Mouse (Mus musculus) hindbrain, postnatal 0 days (tissue): Measurements from ENCODE around the gene Hyal2. TPM values are rescaled to one million over a fixed set of nuclear protein-coding genes. Genes with fewer than 3 reads are reported as not detected.
"Not testable (repeated sequence)": the region's sequence is repeated elsewhere in the genome, so short reads cannot be mapped to it uniquely, and the experiment has no call there.

ENCODE experiments used
- ATAC-seq: fragments of 200-750 bp; cut with Nextera tagmentation; 2 replicates; pipeline ENCODE4 v1.8.0; 2017; ENCODE audit warnings: mild to moderate bottlenecking, moderate TSS enrichment, moderate library complexity
- DNase-seq: peaks from one replicate; pipeline ENCODE4 v3.0.0-alpha.2; 2015; ENCODE audit warnings: low spot score
- H3K27ac ChIP-seq: fragments of 300-500 bp; sonication (generic); 2 replicates; pipeline ENCODE4 v1.5.1; 2014; ENCODE audit warnings: mild to moderate bottlenecking
- H3K27me3 ChIP-seq: fragments of 300-500 bp; sonication (generic); 2 replicates; pipeline ENCODE4 v1.6.1; 2014; ENCODE audit warnings: low read length, mixed read lengths; ENCODE audit not compliant: insufficient read depth
- H3K36me3 ChIP-seq: fragments of 300-500 bp; sonication (generic); 2 replicates; pipeline ENCODE4 v1.6.1; 2014; ENCODE audit warnings: low read length, mixed read lengths; ENCODE audit not compliant: insufficient read depth
- H3K4me1 ChIP-seq: fragments of 300-500 bp; sonication (generic); 2 replicates; pipeline ENCODE4 v1.6.1; 2014; ENCODE audit warnings: antibody characterized with exemption, low read length, mixed read lengths; ENCODE audit not compliant: insufficient read depth
- H3K4me2 ChIP-seq: fragments of 300-500 bp; sonication (generic); 2 replicates; pipeline ENCODE4 v1.6.1; 2014; ENCODE audit warnings: low read depth, mild to moderate bottlenecking, low read length, moderate library complexity, mixed read lengths
- H3K4me3 ChIP-seq: fragments of 300-500 bp; sonication (generic); 2 replicates; pipeline ENCODE4 v1.5.1; 2014; ENCODE audit warnings: low read length
- H3K9ac ChIP-seq: fragments of 300-500 bp; sonication (generic); replicated peaks from 2 replicates; pipeline ENCODE4 v1.6.1; 2014; ENCODE audit warnings: mild to moderate bottlenecking, low read length, moderate library complexity, mixed read lengths
- H3K9me3 ChIP-seq: fragments of 300-500 bp; sonication (generic); 2 replicates; pipeline ENCODE4 v1.6.1; 2016; ENCODE audit warnings: low read length, mixed read lengths
- CTCF ChIP-seq: IDR thresholded peaks from 2 replicates; pipeline ENCODE4 v1.5.1; 2016; ENCODE audit warnings: antibody characterized with exemption, control low read depth, low read depth
- WGBS: fragments of 180-500 bp; shearing (Covaris S2); extraction: QIAGEN DNeasy Blood & Tissue Kit; methylation state at CpG from one replicate; pipeline ENCODE4 v1.1.7; 2014; 5-methylcytosine and 5-hydroxymethylcytosine counted together
- polyA plus RNA-seq: library from polyadenylated mRNA; unstranded; fragments of >200 nt; fragmentation: Nextera tagmentation; extraction: Ambion mirVana; gene quantifications from 2 replicates; pipeline ENCODE4 v1.2.1, GENCODE M21; 2015
- total RNA-seq: library from RNA; depleted of rRNA; stranded (reverse); fragments of >200 nt; gene quantifications from 2 replicates; pipeline ENCODE4 v1.2.3, GENCODE M21; 2014

Gene Hyal2
- total and polyA plus RNA-seq, 2 experiments from 2014 or later = 39.8 to 75.3 TPM

GRCm38 (mm10) chr9:107553541-107554318 is 14.0 kb upstream of the Hyal2 start:
- Histone ChIP-seq H3K27me3 (0 out of 2 replicates have a peak, but pooled peaks cover 7% of the 10 kb centered on the region), H3K4me1 (peaks cover 31% of the 10 kb centered on the region), H3K9me3 (no peaks in the 10 kb centered on the region), H3K36me3 (peaks cover 18% of the 10 kb centered on the region), H3K4me2 (peak overlapping the region; percentile 68), H3K4me3 (peak overlapping the region; percentile 64), H3K27ac (peak overlapping the region; percentile 74), H3K9ac (peak overlapping the region; percentile 66)
- ATAC-seq = peak; percentile 1; the same call in 1 of the 2 replicates
- DNase-seq = no peak
- 10% methylated on average over 37 of the region's 37 CpGs for WGBS
- TF ChIP-seq CTCF = no peak

GRCm38 (mm10) chr9:107554319-107554825 is 13.4 kb upstream of the Hyal2 start:
- Histone ChIP-seq H3K4me1 (peaks cover 31% of the 10 kb centered on the region), H3K4me2 (peak overlapping the region; percentile 68), H3K9me3 (no peaks in the 10 kb centered on the region), H3K4me3 (peak overlapping the region; percentile 64), H3K27me3 (0 out of 2 replicates have a peak, but pooled peaks cover 7% of the 10 kb centered on the region), H3K36me3 (peaks cover 25% of the 10 kb centered on the region), H3K9ac (peak overlapping the region; percentile 66), H3K27ac (peak overlapping the region; percentile 74)
- 0% methylated on average over 50 of the region's 53 CpGs for WGBS
- peak; percentile 99 for DNase-seq
- peak; percentile 40; the same call in 1 of the 2 replicates for TF ChIP-seq CTCF
- ATAC-seq = peak; percentile 96

- Histone ChIP-seq H3K9ac (peak overlapping the region; percentile 64), H3K36me3 (peaks cover 31% of the 10 kb centered on the region), H3K9me3 (no peaks in the 10 kb centered on the region), H3K4me2 (peak overlapping the region; percentile 68), H3K27ac (peak overlapping the region; percentile 74), H3K4me1 (peaks cover 31% of the 10 kb centered on the region), H3K27me3 (0 out of 2 replicates have a peak, but pooled peaks cover 7% of the 10 kb centered on the region), H3K4me3 (peak overlapping the region; percentile 64)
- peak; percentile 21; the same call in 1 of the 2 replicates for TF ChIP-seq CTCF
- ATAC-seq = no peak
- DNase-seq = peak; percentile 57
- WGBS = under 1% methylated on average over 23 of the region's 23 CpGs
Observed at GRCm38 (mm10) chr9:107555031-107555457, 12.7 kb upstream of the Hyal2 start.

- WGBS = 50% methylated on average over 2 of the region's 2 CpGs
- Histone ChIP-seq H3K27ac (no peak overlapping the region), H3K4me3 (peak overlapping the region; percentile 64), H3K9me3 (no peaks in the 10 kb centered on the region), H3K27me3 (0 out of 2 replicates have a peak, but pooled peaks cover 7% of the 10 kb centered on the region), H3K9ac (peak overlapping the region; percentile 64; the same call in 1 of the 2 replicates), H3K4me1 (peaks cover 31% of the 10 kb centered on the region), H3K4me2 (peak overlapping the region; percentile 68), H3K36me3 (peaks cover 32% of the 10 kb centered on the region)
- DNase-seq = no peak
- ATAC-seq = no peak
- TF ChIP-seq CTCF = no peak
Observed at GRCm38 (mm10) chr9:107555701-107556100, 12.0 kb upstream of the Hyal2 start.

GRCm38 (mm10) chr9:107556346-107556745 is 11.4 kb upstream of the Hyal2 start:
- TF ChIP-seq CTCF = no peak
- Histone ChIP-seq H3K27ac (no peak overlapping the region), H3K9me3 (no peaks in the 10 kb centered on the region), H3K4me1 (peaks cover 28% of the 10 kb centered on the region), H3K9ac (0 out of 2 replicates have a peak overlapping the region, but pooled peaks have one; percentile 2), H3K4me2 (peak overlapping the region; percentile 68), H3K4me3 (no peak overlapping the region), H3K36me3 (peaks cover 33% of the 10 kb centered on the region), H3K27me3 (0 out of 2 replicates have a peak, but pooled peaks cover 5% of the 10 kb centered on the region)
- ATAC-seq = no peak
- no peak for DNase-seq
- 89% methylated on average over 3 of the region's 3 CpGs for WGBS

GRCm38 (mm10) chr9:107563029-107563581 is 4.6 kb upstream of the Hyal2 start, which contains the start of gene Tusc2:
Gene Tusc2 (plus strand): TSS chr9:107563255.
- Histone ChIP-seq H3K4me2 (peak within 1 kb of the TSS; percentile 95), H3K4me3 (peak within 1 kb of the TSS; percentile 92), H3K27me3 (no peaks in the 10 kb centered on the region), H3K27ac (peak within 1 kb of the TSS; percentile 79), H3K9me3 (no peaks in the 10 kb centered on the region), H3K9ac (peak within 1 kb of the TSS; percentile 85), H3K36me3 (peaks cover 39% of the 10 kb centered on the region), H3K4me1 (peaks cover 15% of the 10 kb centered on the region)
- TF ChIP-seq CTCF = no peak
- ATAC-seq (peak; percentile 97), DNase-seq (peak; percentile 96)
- 3% methylated on average over 42 of the region's 46 CpGs for WGBS

DNA sequence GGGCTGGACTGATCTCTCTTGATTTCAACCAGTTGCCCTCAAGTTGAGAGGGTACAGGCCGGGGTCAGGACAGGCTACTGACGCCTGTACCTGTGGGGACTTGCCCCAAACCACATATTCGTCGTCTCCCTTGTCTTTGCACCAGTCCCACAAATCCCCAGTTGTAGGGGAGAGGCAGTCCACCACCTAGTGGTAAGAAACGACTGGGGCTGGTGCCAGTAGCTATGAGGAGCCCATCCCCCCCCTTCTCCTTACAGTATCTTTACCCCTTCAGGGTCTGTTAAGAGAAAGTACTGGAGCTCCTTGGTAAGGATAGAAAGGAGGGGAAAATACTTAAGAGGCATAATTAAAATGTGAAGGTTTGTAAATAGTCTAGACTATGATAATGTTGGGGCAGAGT is 2.2 kb upstream of the Hyal2 start:
- H3K36me3 ChIP-seq = peaks cover 19% of the 10 kb centered on the region; the same call in 1 of the 2 replicates
- 47% methylated on average over 5 of the region's 5 CpGs for WGBS
- not testable (repeated sequence) for H3K4me3 ChIP-seq, ATAC-seq, DNase-seq, H3K27ac ChIP-seq, H3K9me3 ChIP-seq, H3K4me2 ChIP-seq, H3K27me3 ChIP-seq, H3K9ac ChIP-seq
- H3K4me1 ChIP-seq = peaks cover 25% of the 10 kb centered on the region
